Comparison of ENCODE assay signal across 8 mouse cellular contexts in the genomic region with DNA sequence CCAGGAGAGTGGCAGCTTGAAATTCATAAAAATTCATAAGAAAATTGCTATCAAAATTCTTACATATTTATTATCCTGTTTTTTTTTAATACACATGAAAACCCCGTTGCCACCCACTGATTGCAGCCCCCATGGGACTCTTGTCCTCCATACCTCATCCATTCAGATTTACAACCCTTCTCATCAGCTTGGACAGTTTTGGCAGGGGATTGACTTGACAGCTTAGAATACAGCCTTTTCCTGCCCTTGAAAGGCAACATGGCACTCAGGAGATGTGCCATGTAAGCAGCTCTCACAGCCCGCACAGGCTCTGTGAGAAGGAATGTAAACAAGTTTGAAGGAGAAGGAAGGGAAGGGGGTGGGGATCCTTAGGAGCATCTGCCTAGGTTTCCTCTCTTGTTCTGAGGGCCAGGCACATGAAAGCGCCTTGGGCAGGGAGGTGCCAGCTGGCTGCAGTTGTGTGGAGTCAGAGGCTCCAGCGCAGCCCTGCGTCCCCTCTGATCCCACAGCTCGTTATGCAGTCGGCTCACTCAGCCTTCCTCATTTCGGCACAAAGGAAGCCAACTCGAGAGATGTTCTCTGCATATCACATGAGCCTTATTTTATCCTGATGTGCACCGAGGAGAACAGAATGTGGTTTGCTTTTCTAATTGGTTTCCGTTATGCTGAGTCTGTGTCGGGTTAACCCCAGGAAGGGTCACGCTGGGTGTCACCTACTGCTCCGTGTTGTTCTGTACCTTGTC.
DNase-seq lines count a peak whose midpoint lies in the region; ATAC-seq and TF ChIP-seq lines count a peak whose summit lies in the region.

No protein-coding gene starts in this region.

- no peaks in the 10 kb centered on the region for H3K36me3 ChIP-seq in kidney, postnatal 0 days (ENCODE audit: insufficient read depth, low read length)
- no peaks in the 10 kb centered on the region for H3K36me3 ChIP-seq in neural tube, embryonic 12.5 days

- H3K9ac ChIP-seq in kidney, postnatal 0 days (ENCODE audit: low read depth, low read length): no peak overlapping the region
- no peak overlapping the region for H3K9ac ChIP-seq in neural tube, embryonic 12.5 days

- no peak for TF ChIP-seq CTCF in kidney, postnatal 0 days (IDR thresholded peaks at IDR 0.05; ENCODE audit: low read depth)
- TF ChIP-seq CTCF in lung, adult 2 months (IDR thresholded peaks at IDR 0.05; ENCODE audit: insufficient read depth, low read length): no peak

- H3K27ac ChIP-seq in kidney, postnatal 0 days: no peak overlapping the region
- no peak overlapping the region for H3K27ac ChIP-seq in neural tube, embryonic 12.5 days

- 11% methylated on average over 14 of the region's 14 CpGs for WGBS in kidney, postnatal 0 days
- WGBS in lung, adult 2 months: 11% methylated on average over 14 of the region's 14 CpGs
- 38% methylated on average over 14 of the region's 14 CpGs for WGBS in neural tube, embryonic 12.5 days

- no peak for TF ChIP-seq POLR2A in lung, adult 2 months (IDR thresholded peaks at IDR 0.05; ENCODE audit: borderline replicate concordance, extremely low read depth, low read depth, low read length)

- H3K27me3 ChIP-seq in kidney, postnatal 0 days (ENCODE audit: insufficient read depth, low read length): no peaks in the 10 kb centered on the region
- H3K27me3 ChIP-seq in neural tube, embryonic 12.5 days (replicated peaks): no peaks in the 10 kb centered on the region

- H3K9me3 ChIP-seq in kidney, postnatal 0 days (replicated peaks; ENCODE audit: low read length): no peaks in the 10 kb centered on the region
- no peaks in the 10 kb centered on the region for H3K9me3 ChIP-seq in neural tube, embryonic 12.5 days

- no peak overlapping the region for H3K4me3 ChIP-seq in kidney, postnatal 0 days (replicated peaks; ENCODE audit: low read depth, low read length)
- H3K4me3 ChIP-seq in lung, adult 2 months (replicated peaks; ENCODE audit: extremely low read depth, low read depth, low read length): no peak overlapping the region
- H3K4me3 ChIP-seq in neural tube, embryonic 12.5 days: no peak overlapping the region

- peak overlapping the region; percentile 45 for H3K4me2 ChIP-seq in kidney, postnatal 0 days (ENCODE audit: low read length)
- peak overlapping the region; percentile 38 for H3K4me2 ChIP-seq in neural tube, embryonic 12.5 days (replicated peaks)

- no peak for DNase-seq in kidney, postnatal 0 days (ENCODE audit: low spot score)
- DNase-seq in kidney, postnatal 14 days: no peak
- peak; percentile 53 for DNase-seq in embryo, embryonic 11 days
- DNase-seq in gastrocnemius, postnatal 25 days: peak; percentile 70
- peak; percentile 32 to 52 for DNase-seq in layer of hippocampus, adult 8-10 months (ENCODE audit: low spot score in 2 of 2)
- peak; percentile 14 for DNase-seq in lung, adult 2 months
- no peak for DNase-seq in spleen, postnatal 14 days (ENCODE audit: low spot score in 2 of 2)

- no peaks in the 10 kb centered on the region for H3K4me1 ChIP-seq in kidney, postnatal 0 days (replicated peaks; ENCODE audit: insufficient read depth, low read length)
- peaks cover 3% of the 10 kb centered on the region; the same call in 1 of the 2 replicates for H3K4me1 ChIP-seq in lung, adult 2 months (ENCODE audit: control insufficient read depth, insufficient read depth, low read length)
- peaks cover 6% of the 10 kb centered on the region; the same call in 1 of the 2 replicates for H3K4me1 ChIP-seq in neural tube, embryonic 12.5 days

- 0 out of 2 replicates have a peak, but pooled peaks have one; percentile 36 for ATAC-seq in kidney, postnatal 0 days (replicated peaks; ENCODE audit: low FRiP score, low read depth)
- peak; percentile 75; the same call in 1 of the 2 replicates for ATAC-seq in neural tube, embryonic 12.5 days (ENCODE audit: low FRiP score, low read depth)

Comparison
In these comparisons a context has a peak if more than half of its experiments do, and no peak if none do; other contexts are left out.
1. DNase-seq: peak in embryo, embryonic 11 days (single experiment), gastrocnemius, postnatal 25 days (single experiment), layer of hippocampus, adult 8-10 months (2 of 2) and lung, adult 2 months (single experiment); none in kidney, postnatal 0 days (single experiment), kidney, postnatal 14 days (single experiment) and spleen, postnatal 14 days (0 of 2).